Mouse (Mus musculus) MEL (cell line): Measurements from ENCODE around the gene Csnk2b. TPM values are rescaled to one million over a fixed set of nuclear protein-coding genes. Genes with fewer than 3 reads are reported as not detected.

Experiments
- DNase-seq: peaks from one replicate; pipeline ENCODE4 v3.0.0; 2011; ENCODE audit warnings: low read depth, low spot score
- H3K27ac ChIP-seq: 2 replicates; pipeline ENCODE4 v1.5.1; 2012; ENCODE audit warnings: low read depth, mild to moderate bottlenecking, control low read depth, low read length, moderate library complexity; ENCODE audit not compliant: control insufficient read depth
- H3K27me3 ChIP-seq, 2 experiments: fragments of 150-350 bp in 1 of 2; sonication (generic) in 1 of 2; 2 replicates each; pipeline ENCODE4 v1.6.1; 2012; ENCODE audit warnings: low read length in 2 of 2, mild to moderate bottlenecking in 2 of 2, improper control_type of control experiment in 1 of 2, moderate library complexity in 1 of 2; ENCODE audit not compliant: insufficient read depth in 2 of 2, control insufficient read depth in 1 of 2
- H3K36me3 ChIP-seq, 2 experiments: 2 replicates each; pipeline ENCODE4 v1.6.1; 2012 to 2014; ENCODE audit warnings: low read length in 2 of 2, improper control_type of control experiment in 1 of 2, inconsistent platforms in 1 of 2, mild to moderate bottlenecking in 1 of 2; ENCODE audit not compliant: insufficient read depth in 2 of 2, control insufficient read depth in 1 of 2
- H3K4me1 ChIP-seq, 2 experiments: fragments of 150-350 bp in 1 of 2; sonication (generic) in 1 of 2; 2 replicates each; pipeline ENCODE4 v1.6.1; 2012; ENCODE audit warnings: low read length in 2 of 2, improper control_type of control experiment in 1 of 2, mild to moderate bottlenecking in 1 of 2; ENCODE audit not compliant: insufficient read depth in 2 of 2, control insufficient read depth in 1 of 2
- H3K4me3 ChIP-seq, 2 experiments: fragments of 150-350 bp in 1 of 2; sonication (generic) in 1 of 2; 2 replicates each; pipeline ENCODE4 v1.5.1; 2012; ENCODE audit warnings: low read depth in 2 of 2, low read length in 2 of 2, mild to moderate bottlenecking in 2 of 2, moderate library complexity in 2 of 2, control low read depth in 1 of 2, improper control_type of control experiment in 1 of 2; ENCODE audit not compliant: control insufficient read depth in 1 of 2, insufficient read depth in 1 of 2
- H3K79me2 ChIP-seq: 2 replicates; pipeline ENCODE4 v1.6.1; 2012; ENCODE audit warnings: mild to moderate bottlenecking, low read length, moderate library complexity; ENCODE audit not compliant: control insufficient read depth, poor library complexity, insufficient read depth
- H3K9ac ChIP-seq: 2 replicates; pipeline ENCODE4 v1.6.1; 2012; ENCODE audit warnings: low read depth, mild to moderate bottlenecking, control low read depth, low read length, moderate library complexity; ENCODE audit not compliant: control insufficient read depth, poor library complexity, severe bottlenecking
- H3K9me3 ChIP-seq: fragments of 150-350 bp; sonication (generic); replicated peaks from 2 replicates; pipeline ENCODE4 v1.6.1; 2012; ENCODE audit warnings: mild to moderate bottlenecking, low read length, improper control_type of control experiment, moderate library complexity; ENCODE audit not compliant: insufficient read depth
- BHLHE40 ChIP-seq: IDR thresholded peaks from 2 replicates; pipeline ENCODE4 v1.6.1; 2012; ENCODE audit warnings: low read depth, mild to moderate bottlenecking, inconsistent platforms, low read length, improper control_type of control experiment, borderline replicate concordance
- CTCF ChIP-seq, 3 experiments: IDR thresholded peaks in 2 of 3; conservative IDR thresholded peaks in 1 of 3; 2 replicates each; pipeline ENCODE4 v1.5.1; 2011 to 2012; ENCODE audit warnings: low read length in 3 of 3, low read depth in 2 of 3, mild to moderate bottlenecking in 2 of 3, improper control_type of control experiment in 1 of 3, inconsistent platforms in 1 of 3, mixed read lengths in 1 of 3, moderate library complexity in 1 of 3; ENCODE audit not compliant: control insufficient read depth in 1 of 3, insufficient read depth in 1 of 3, poor library complexity in 1 of 3, severe bottlenecking in 1 of 3
- E2F4 ChIP-seq: IDR thresholded peaks from 2 replicates; pipeline ENCODE4 v1.6.1; 2011; ENCODE audit warnings: low read depth, low read length, improper control_type of control experiment, borderline replicate concordance
- ELF1 ChIP-seq: IDR thresholded peaks from 2 replicates; pipeline ENCODE4 v1.6.1; 2014; ENCODE audit warnings: low read depth, mild to moderate bottlenecking, inconsistent platforms, low read length, improper control_type of control experiment, moderate library complexity
- EP300 ChIP-seq, 2 experiments: IDR thresholded peaks; 2 replicates each; pipeline ENCODE4 v1.6.1; 2011; ENCODE audit warnings: improper control_type of control experiment in 2 of 2, low read length in 2 of 2, low read depth in 1 of 2, mild to moderate bottlenecking in 1 of 2
- ETS1 ChIP-seq: IDR thresholded peaks from 2 replicates; pipeline ENCODE4 v1.6.1; 2012; ENCODE audit warnings: low read depth, mild to moderate bottlenecking, inconsistent platforms, low read length, improper control_type of control experiment, moderate library complexity
- GATA1 ChIP-seq: IDR thresholded peaks from 2 replicates; pipeline ENCODE4 v1.6.1; 2011; ENCODE audit warnings: low read depth, low read length, improper control_type of control experiment
- HCFC1 ChIP-seq: IDR thresholded peaks from 2 replicates; pipeline ENCODE4 v1.6.1; 2012; ENCODE audit warnings: low read depth, mild to moderate bottlenecking, inconsistent platforms, low read length, improper control_type of control experiment, moderate library complexity
- JUND ChIP-seq: IDR thresholded peaks from 2 replicates; pipeline ENCODE4 v1.6.1; 2011; ENCODE audit warnings: low read depth, mild to moderate bottlenecking, improper control_type of control experiment, low read length
- KAT2A ChIP-seq: conservative IDR thresholded peaks from 2 replicates; pipeline ENCODE4 v1.6.1; 2012; ENCODE audit warnings: low read depth, low read length, improper control_type of control experiment, inconsistent platforms
- MAX ChIP-seq: IDR thresholded peaks from 2 replicates; pipeline ENCODE4 v1.6.1; 2011; ENCODE audit warnings: low read length, improper control_type of control experiment
- MAZ ChIP-seq: IDR thresholded peaks from 2 replicates; pipeline ENCODE4 v1.6.1; 2012; ENCODE audit warnings: low read depth, mild to moderate bottlenecking, inconsistent platforms, low read length, improper control_type of control experiment
- MEF2A ChIP-seq: IDR thresholded peaks from 2 replicates; pipeline ENCODE4 v1.6.1; 2014; ENCODE audit warnings: low read depth, mild to moderate bottlenecking, inconsistent platforms, low read length, improper control_type of control experiment; ENCODE audit not compliant: poor library complexity, insufficient replicate concordance, severe bottlenecking; ENCODE audit errors: extremely low read depth
- MXI1 ChIP-seq: IDR thresholded peaks from 2 replicates; pipeline ENCODE4 v1.6.1; 2011; ENCODE audit warnings: mild to moderate bottlenecking, low read depth, low read length, improper control_type of control experiment
- MYB ChIP-seq: IDR thresholded peaks from 2 replicates; pipeline ENCODE4 v1.6.1; 2011; ENCODE audit warnings: mild to moderate bottlenecking, low read depth, low read length, improper control_type of control experiment
- NELFE ChIP-seq: IDR thresholded peaks from 2 replicates; pipeline ENCODE4 v1.6.1; 2011; ENCODE audit warnings: low read depth, low read length, improper control_type of control experiment
- NRF1 ChIP-seq: IDR thresholded peaks from 2 replicates; pipeline ENCODE4 v1.6.1; 2014; ENCODE audit warnings: low read depth, mild to moderate bottlenecking, inconsistent platforms, low read length, improper control_type of control experiment, moderate library complexity; ENCODE audit not compliant: poor library complexity, insufficient read depth, severe bottlenecking
- POLR2A ChIP-seq, 2 experiments: IDR thresholded peaks; 2 replicates each; pipeline ENCODE4 v1.6.1; 2011 to 2012; ENCODE audit warnings: low read length in 2 of 2, mild to moderate bottlenecking in 2 of 2, control low read depth in 1 of 2, improper control_type of control experiment in 1 of 2, low read depth in 1 of 2, moderate library complexity in 1 of 2; ENCODE audit not compliant: control insufficient read depth in 1 of 2, insufficient read depth in 1 of 2, poor library complexity in 1 of 2
- RCOR1 ChIP-seq: IDR thresholded peaks from 2 replicates; pipeline ENCODE4 v1.6.1; 2012; ENCODE audit warnings: low read depth, mild to moderate bottlenecking, inconsistent platforms, low read length, improper control_type of control experiment
- SIN3A ChIP-seq: IDR thresholded peaks from 2 replicates; pipeline ENCODE4 v1.6.1; 2012; ENCODE audit warnings: low read length, improper control_type of control experiment, inconsistent platforms
- SMC3 ChIP-seq: IDR thresholded peaks from 2 replicates; pipeline ENCODE4 v1.6.1; 2011; ENCODE audit warnings: low read depth, low read length, improper control_type of control experiment
- TAL1 ChIP-seq: IDR thresholded peaks from 2 replicates; pipeline ENCODE4 v1.6.1; 2012; ENCODE audit warnings: mild to moderate bottlenecking, inconsistent platforms, low read length, moderate library complexity, mixed read lengths
- TCF12 ChIP-seq: IDR thresholded peaks from 2 replicates; pipeline ENCODE4 v1.6.1; 2014; ENCODE audit warnings: low read depth, mild to moderate bottlenecking, inconsistent platforms, low read length, improper control_type of control experiment, moderate library complexity
- UBTF ChIP-seq: IDR thresholded peaks from 2 replicates; pipeline ENCODE4 v1.6.1; 2012; ENCODE audit warnings: low read depth, mild to moderate bottlenecking, inconsistent platforms, low read length, improper control_type of control experiment, moderate library complexity, borderline replicate concordance; ENCODE audit not compliant: insufficient read depth
- USF1 ChIP-seq: IDR thresholded peaks from 2 replicates; pipeline ENCODE4 v1.6.1; 2014; ENCODE audit warnings: low read depth, mild to moderate bottlenecking, inconsistent platforms, low read length, improper control_type of control experiment, moderate library complexity
- USF2 ChIP-seq, 2 experiments: IDR thresholded peaks; 2 replicates each; pipeline ENCODE4 v1.6.1; 2011 to 2012; ENCODE audit warnings: improper control_type of control experiment in 2 of 2, low read length in 2 of 2, borderline replicate concordance in 1 of 2, inconsistent platforms in 1 of 2, low read depth in 1 of 2, mild to moderate bottlenecking in 1 of 2; ENCODE audit not compliant: insufficient read depth in 1 of 2
- ZC3H11A ChIP-seq: IDR thresholded peaks from 2 replicates; pipeline ENCODE4 v1.6.1; 2012; ENCODE audit warnings: low read depth, mild to moderate bottlenecking, inconsistent platforms, low read length, improper control_type of control experiment
- ZKSCAN1 ChIP-seq: IDR thresholded peaks from 2 replicates; pipeline ENCODE4 v1.6.1; 2012; ENCODE audit warnings: low read depth, mild to moderate bottlenecking, inconsistent platforms, low read length, improper control_type of control experiment, moderate library complexity
- ZMIZ1 ChIP-seq: IDR thresholded peaks from 2 replicates; pipeline ENCODE4 v1.6.1; 2012; ENCODE audit warnings: low read depth, mild to moderate bottlenecking, inconsistent platforms, low read length, improper control_type of control experiment, moderate library complexity
- polyA plus RNA-seq, 2 experiments: library from polyadenylated mRNA; stranded (reverse) in 1 of 2; unstranded in 1 of 2; fragments of >175 nt in 1 of 2; fragments of >200 nt in 1 of 2; gene quantifications; 2 replicates each; pipeline versions ENCODE4 v1.2.1 to v1.2.4; 2012; ENCODE audit warnings: low replicate concordance in 2 of 2, low read depth in 1 of 2; ENCODE audit not compliant: insufficient read length in 2 of 2, insufficient read depth in 1 of 2, missing spikeins in 1 of 2
- total RNA-seq: library from RNA; depleted of rRNA; stranded (reverse); fragments of 300-350 nt; gene quantifications from 2 replicates; pipeline ENCODE4 v1.2.3, GENCODE M21; 2012

Gene Csnk2b
- total and polyA plus RNA-seq, 3 experiments, result 222 to 607 TPM; not detected in 1

DNA sequence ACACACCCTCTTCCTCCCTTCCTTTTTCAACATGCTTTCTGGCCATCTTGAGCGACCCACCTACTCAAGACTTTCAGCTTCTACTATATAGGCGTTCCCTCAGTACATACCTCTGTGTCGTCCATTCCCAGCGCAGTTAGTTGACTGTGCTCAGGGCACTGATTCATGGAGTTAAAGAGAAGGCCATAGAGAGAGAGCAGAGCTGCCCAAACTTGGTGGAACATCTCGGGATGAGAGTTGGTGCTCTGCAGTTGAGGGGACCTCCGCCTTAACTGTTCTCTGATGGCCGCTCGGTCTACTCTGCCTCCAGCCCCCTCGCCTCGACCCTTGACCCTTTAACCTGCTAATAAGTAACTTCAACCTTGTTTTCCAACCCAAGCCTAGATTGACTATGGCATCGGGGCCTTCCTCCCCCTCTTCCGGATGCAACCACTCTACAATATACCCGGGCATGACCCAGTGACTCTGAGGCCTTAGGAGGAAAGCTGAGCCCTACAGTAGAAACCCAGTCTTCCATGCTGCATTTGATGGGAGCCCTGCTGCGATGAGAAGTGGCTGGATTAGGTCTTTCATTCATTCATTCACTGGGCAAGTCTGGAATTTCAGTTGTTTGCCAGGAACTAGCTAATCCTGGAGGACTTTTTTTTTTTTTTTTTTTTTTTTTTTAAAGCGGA is 9.8 kb upstream of the Csnk2b start, which contains the start of gene Apom:
Gene Apom (minus strand): TSS at position 551 of the 674 bp plus-strand sequence.
- no peak for DNase-seq
- Histone ChIP-seq H3K4me1 (peaks cover 0 to 9% of the 10 kb centered on the region in 2 experiments; a peak in 2 of 4 replicates), H3K27me3 (no peaks in the 10 kb centered on the region), H3K4me3 (no peak within 1 kb of the TSS), H3K9me3 (no peaks in the 10 kb centered on the region), H3K9ac (no peak within 1 kb of the TSS), H3K79me2 (peaks cover 31% of the 10 kb centered on the region), H3K27ac (no peak within 1 kb of the TSS), H3K36me3 (peaks cover 0 to 7% of the 10 kb centered on the region in 2 experiments; a peak in 2 of 4 replicates)
- no peak for TF ChIP-seq ELF1
- no peak for TF ChIP-seq MXI1
- TF ChIP-seq SIN3A, result no peak
- TF ChIP-seq JUND, result no peak
- no peak for TF ChIP-seq NELFE
- TF ChIP-seq POLR2A (IDR thresholded peaks at IDR 0.05; ENCODE audit: control insufficient read depth in 1 of 2, insufficient read depth in 1 of 2, low read depth in 1 of 2, low read length in 2 of 2, poor library complexity in 1 of 2), result no peak
- no peak for TF ChIP-seq GATA1
- no peak for TF ChIP-seq KAT2A
- no peak for TF ChIP-seq BHLHE40
- no peak for TF ChIP-seq ZC3H11A
- no peak for TF ChIP-seq MAZ
- TF ChIP-seq HCFC1, result no peak
- TF ChIP-seq TCF12, result no peak
- TF ChIP-seq ZKSCAN1, result no peak
- TF ChIP-seq MAX, result no peak
- TF ChIP-seq EP300 (IDR thresholded peaks at IDR 0.05; ENCODE audit: low read depth in 1 of 2, low read length in 2 of 2), result no peak
- no peak for TF ChIP-seq ETS1
- TF ChIP-seq MYB, result no peak
- TF ChIP-seq ZMIZ1, result no peak
- no peak for TF ChIP-seq NRF1

DNA sequence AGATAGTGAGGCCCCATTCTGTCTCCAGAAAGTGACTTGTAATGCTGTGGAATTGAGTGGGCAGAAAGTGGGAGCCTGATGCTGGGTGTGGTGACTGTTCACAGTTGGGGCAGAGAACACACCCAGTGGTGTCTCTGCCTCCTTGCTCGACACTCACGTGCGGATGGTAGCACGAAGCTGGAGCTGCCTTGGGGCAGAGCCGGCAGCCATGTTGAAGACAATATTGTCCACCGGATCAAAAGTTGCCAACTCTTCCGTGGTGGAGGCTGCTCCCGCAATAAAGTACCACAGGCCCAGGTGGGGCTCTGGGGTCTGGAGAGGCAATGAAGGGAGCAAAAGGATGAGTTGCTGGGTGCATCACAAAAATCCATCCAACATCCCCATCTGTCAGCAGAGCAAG is 9.2 kb upstream of the Csnk2b start:
- H3K9ac ChIP-seq, result no peak overlapping the region
- no peaks in the 10 kb centered on the region for H3K27me3 ChIP-seq
- no peaks in the 10 kb centered on the region for H3K9me3 ChIP-seq
- no peak for DNase-seq
- H3K79me2 ChIP-seq, result peaks cover 30% of the 10 kb centered on the region
- H3K36me3 ChIP-seq, result peaks cover 0 to 3% of the 10 kb centered on the region in 2 experiments; a peak in 1 of 4 replicates
- H3K27ac ChIP-seq, result no peak overlapping the region
- peaks cover 0 to 5% of the 10 kb centered on the region in 2 experiments; a peak in 1 of 4 replicates for H3K4me1 ChIP-seq
- H3K4me3 ChIP-seq, result no peak overlapping the region
- TF ChIP-seq E2F4 (no peak), JUND (no peak), ZMIZ1 (no peak), RCOR1 (no peak), USF2 (IDR thresholded peaks at IDR 0.05; ENCODE audit: borderline replicate concordance in 1 of 2, insufficient read depth in 1 of 2, low read depth in 1 of 2, low read length in 2 of 2) (no peak), CTCF (IDR thresholded peaks at IDR 0.05 in 2 of 3, conservative IDR thresholded peaks at IDR 0.05 in 1 of 3; ENCODE audit: control insufficient read depth in 1 of 3, insufficient read depth in 1 of 3, low read depth in 2 of 3, low read length in 3 of 3, poor library complexity in 1 of 3, severe bottlenecking in 1 of 3) (no peak), POLR2A (IDR thresholded peaks at IDR 0.05; ENCODE audit: control insufficient read depth in 1 of 2, insufficient read depth in 1 of 2, low read depth in 1 of 2, low read length in 2 of 2, poor library complexity in 1 of 2) (no peak), MAZ (no peak), SMC3 (no peak), USF1 (no peak), HCFC1 (no peak), ZKSCAN1 (no peak), UBTF (no peak), TAL1 (no peak), BHLHE40 (no peak), TCF12 (no peak), MXI1 (no peak), NRF1 (no peak), MEF2A (no peak)
